Mouse (Mus musculus) CD4-positive helper T cell, adult 2 months (primary cell): Measurements from ENCODE around the gene Plk4.
"Not testable (repeated sequence)": the region's sequence is repeated elsewhere in the genome, so short reads cannot be mapped to it uniquely, and the experiment has no call there.

ENCODE experiments used
- DNase-seq: peaks from one replicate; pipeline ENCODE4 v3.0.0-alpha.2; 2012; ENCODE audit warnings: low read depth, missing footprints, low spot score

Plk4 gene

GRCm38 (mm10) chr3:40799530-40800372 is at the start of gene Plk4:
Plk4 (plus strand) TSS chr3:40800019.
- peak; percentile 95 for DNase-seq

- peak; percentile 15 for DNase-seq
Observed at GRCm38 (mm10) chr3:40760746-40761145, 39.1 kb upstream of the Plk4 start.

- DNase-seq: peak; percentile 6
Observed at GRCm38 (mm10) chr3:40761312-40761711, 38.5 kb upstream of the Plk4 start.

- no peak for DNase-seq
Observed at GRCm38 (mm10) chr3:40793783-40794182, 6.0 kb upstream of the Plk4 start.

GRCm38 (mm10) chr3:40798054-40798453 is 1.8 kb upstream of the Plk4 start:
- DNase-seq: no peak

- DNase-seq: peak; percentile 75
Observed at GRCm38 (mm10) chr3:40798500-40798899, 1.3 kb upstream of the Plk4 start.

- DNase-seq: peak; percentile 74
Observed at GRCm38 (mm10) chr3:40800373-40800823, 579 bp downstream of the Plk4 start.

GRCm38 (mm10) chr3:40806871-40807270 is 7.1 kb downstream of the Plk4 start:
- DNase-seq: no peak

GRCm38 (mm10) chr3:40808686-40809085 is 8.9 kb downstream of the Plk4 start:
- no peak for DNase-seq

- no peak for DNase-seq
Observed at GRCm38 (mm10) chr3:40809894-40810293, 10.1 kb downstream of the Plk4 start.

- no peak for DNase-seq
Observed at GRCm38 (mm10) chr3:40813275-40813674, 13.5 kb downstream of the Plk4 start.

GRCm38 (mm10) chr3:40845521-40845920 is 45.7 kb downstream of the Plk4 start:
- not testable (repeated sequence) for DNase-seq

- peak; percentile 99 for DNase-seq
Observed at GRCm38 (mm10) chr3:40846473-40846956, 46.7 kb downstream of the Plk4 start, which contains the start of gene Mfsd8. Mfsd8 (minus strand) TSS chr3:40846886.

- DNase-seq: not testable (repeated sequence)
Observed at GRCm38 (mm10) chr3:40846957-40847017, 47.0 kb downstream of the Plk4 start, which contains the start of gene Abhd18. Abhd18 (plus strand) TSS chr3:40846970.

- DNase-seq: peak; percentile 67
Observed at GRCm38 (mm10) chr3:40847018-40847417, 47.2 kb downstream of the Plk4 start.

- not testable (repeated sequence) for DNase-seq
Observed at GRCm38 (mm10) chr3:40847936-40848335, 48.1 kb downstream of the Plk4 start.

GRCm38 (mm10) chr3:40853123-40853738 is 53.4 kb downstream of the Plk4 start:
- peak; percentile 16 for DNase-seq
